Mouse (Mus musculus) layer of hippocampus, postnatal 36 days (tissue): ENCODE measurements around the gene Dram2. TPM values are rescaled to one million over a fixed set of nuclear protein-coding genes. Genes with fewer than 3 reads are reported as not detected.
A peak's percentile ranks its signal among the peaks of the same experiment; 100 is the strongest.
"Not testable (repeated sequence)": the region's sequence is repeated elsewhere in the genome, so short reads cannot be mapped to it uniquely, and the experiment has no call there.

Experiments used
- DNase-seq, 2 experiments: peaks; one replicate each; pipeline ENCODE4 v3.0.0; 2022
- total RNA-seq, 2 experiments: library from RNA; stranded (reverse); gene quantifications; 2 replicates each; pipeline ENCODE4 v1.2.3; 2021

Dram2 gene
- total RNA-seq, result 10 to 100 TPM; 34.2 to 37.7 TPM

GRCm38 (mm10) chr3:106547171-106547923, at the start of gene Dram2, which contains the start of gene Cept1:
TSS of gene Dram2 (plus strand) at chr3:106547798.
TSS of gene Cept1 (minus strand) at chr3:106547802.
- peak; percentile 90 for DNase-seq

- DNase-seq, result no peak
Observed at GRCm38 (mm10) chr3:106500510-106500909, 47.1 kb upstream of the Dram2 start.

GRCm38 (mm10) chr3:106502892-106503291, 44.7 kb upstream of the Dram2 start:
- DNase-seq, result no peak

- DNase-seq, result no peak
Observed at GRCm38 (mm10) chr3:106510669-106511068, 36.9 kb upstream of the Dram2 start.

- no peak for DNase-seq
Observed at GRCm38 (mm10) chr3:106515016-106515415, 32.6 kb upstream of the Dram2 start.

GRCm38 (mm10) chr3:106522730-106523129, 24.9 kb upstream of the Dram2 start:
- DNase-seq, result no peak

- DNase-seq, result no peak
Observed at GRCm38 (mm10) chr3:106526411-106526810, 21.2 kb upstream of the Dram2 start.

GRCm38 (mm10) chr3:106528032-106528431, 19.6 kb upstream of the Dram2 start:
- DNase-seq, result no peak

- DNase-seq, result no peak
Observed at GRCm38 (mm10) chr3:106533277-106533676, 14.3 kb upstream of the Dram2 start.

GRCm38 (mm10) chr3:106544721-106545316, 2.8 kb upstream of the Dram2 start:
- DNase-seq, result no peak

- DNase-seq, result no peak
Observed at GRCm38 (mm10) chr3:106547924-106548539, 434 bp downstream of the Dram2 start.

GRCm38 (mm10) chr3:106548971-106549370, 1.4 kb downstream of the Dram2 start:
- no peak for DNase-seq

GRCm38 (mm10) chr3:106553411-106553810, 5.8 kb downstream of the Dram2 start:
- no peak for DNase-seq

GRCm38 (mm10) chr3:106555743-106556250, 8.2 kb downstream of the Dram2 start:
- DNase-seq, result no peak

GRCm38 (mm10) chr3:106558271-106558670, 10.7 kb downstream of the Dram2 start:
- no peak for DNase-seq

GRCm38 (mm10) chr3:106565876-106566275, 18.3 kb downstream of the Dram2 start:
- DNase-seq, result no peak

GRCm38 (mm10) chr3:106573191-106573590, 25.6 kb downstream of the Dram2 start:
- DNase-seq, result no peak

GRCm38 (mm10) chr3:106579296-106579695, 31.7 kb downstream of the Dram2 start:
- DNase-seq, result no peak

- not testable (repeated sequence) for DNase-seq
Observed at GRCm38 (mm10) chr3:106593631-106594030, 46.0 kb downstream of the Dram2 start.

GRCm38 (mm10) chr3:106618103-106618502, 70.5 kb downstream of the Dram2 start:
- DNase-seq, result no peak
